Mouse (Mus musculus) telencephalon, adult 2 months (tissue): ENCODE results near the gene Clpx.

Experiments used
- DNase-seq: peaks from one replicate; pipeline ENCODE4 v3.0.0-alpha.2; 2011; ENCODE audit warnings: low read depth, low spot score

Gene Clpx

DNA sequence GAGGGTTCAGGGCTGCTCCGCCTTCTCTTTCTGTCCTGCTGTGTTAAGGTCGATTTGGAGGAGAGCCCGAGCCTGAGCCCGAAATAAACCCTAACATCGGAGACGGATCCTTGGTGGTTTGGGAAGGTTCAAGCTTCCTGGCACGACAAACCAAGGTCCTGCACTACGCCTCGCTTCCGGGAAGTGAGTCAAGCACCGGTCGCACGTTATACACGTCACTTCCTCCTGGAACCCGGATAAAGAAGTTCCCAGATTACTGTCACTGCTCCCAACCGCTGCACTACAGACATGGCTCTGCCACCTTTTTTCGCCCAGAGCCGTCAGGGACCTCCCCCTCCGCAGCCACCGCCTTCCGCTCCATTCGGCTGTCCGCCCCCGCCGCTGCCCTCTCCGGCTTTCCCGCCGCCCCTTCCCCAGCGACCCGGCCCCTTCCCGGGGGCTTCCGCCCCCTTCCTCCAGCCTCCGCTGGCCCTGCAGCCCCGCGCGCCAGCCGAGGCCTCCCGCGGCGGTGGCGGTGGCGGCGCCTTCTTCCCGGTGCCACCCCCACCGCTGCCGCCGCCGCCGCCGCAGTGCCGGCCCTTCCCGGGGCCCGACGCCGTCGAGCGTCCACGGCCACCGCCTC is 51.9 kb downstream of the Clpx start, which contains the start of gene Pdcd7:
Gene Pdcd7 (plus strand): TSS at position 251 of the 622 bp plus-strand sequence.
- DNase-seq = peak; percentile 98

DNA sequence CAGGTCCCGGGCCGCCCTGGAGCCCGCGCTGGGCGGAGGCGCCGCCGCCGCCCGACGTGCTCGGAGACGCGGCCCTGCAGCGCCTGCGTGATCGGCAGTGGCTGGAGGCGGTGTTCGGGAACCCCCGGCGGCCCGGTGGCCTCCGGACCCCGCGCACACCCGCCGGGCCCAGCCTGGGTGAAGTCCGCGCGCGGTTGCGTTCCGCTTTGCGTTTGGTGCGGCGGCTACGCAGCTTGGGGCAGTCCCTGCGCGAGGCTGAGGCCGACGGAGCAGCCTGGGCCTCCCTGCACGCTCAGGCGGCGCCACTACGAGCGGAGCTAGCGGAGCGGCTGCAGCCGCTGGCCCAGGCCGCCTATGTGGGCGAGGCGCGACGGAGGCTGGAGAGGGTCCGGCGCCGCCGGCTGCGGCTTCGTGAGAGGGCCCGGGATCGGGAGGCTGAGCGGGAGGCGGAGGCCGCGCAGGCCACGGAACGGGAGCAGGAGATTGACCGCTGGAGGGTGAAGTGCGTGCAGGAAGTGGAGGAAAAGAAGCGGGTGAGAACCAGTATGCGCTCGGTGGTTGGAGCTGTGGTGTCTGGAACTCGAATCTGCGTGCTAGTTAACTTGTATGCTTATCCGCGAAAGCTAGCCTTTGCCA is 52.5 kb downstream of the Clpx start:
- DNase-seq = peak; percentile 8

DNA sequence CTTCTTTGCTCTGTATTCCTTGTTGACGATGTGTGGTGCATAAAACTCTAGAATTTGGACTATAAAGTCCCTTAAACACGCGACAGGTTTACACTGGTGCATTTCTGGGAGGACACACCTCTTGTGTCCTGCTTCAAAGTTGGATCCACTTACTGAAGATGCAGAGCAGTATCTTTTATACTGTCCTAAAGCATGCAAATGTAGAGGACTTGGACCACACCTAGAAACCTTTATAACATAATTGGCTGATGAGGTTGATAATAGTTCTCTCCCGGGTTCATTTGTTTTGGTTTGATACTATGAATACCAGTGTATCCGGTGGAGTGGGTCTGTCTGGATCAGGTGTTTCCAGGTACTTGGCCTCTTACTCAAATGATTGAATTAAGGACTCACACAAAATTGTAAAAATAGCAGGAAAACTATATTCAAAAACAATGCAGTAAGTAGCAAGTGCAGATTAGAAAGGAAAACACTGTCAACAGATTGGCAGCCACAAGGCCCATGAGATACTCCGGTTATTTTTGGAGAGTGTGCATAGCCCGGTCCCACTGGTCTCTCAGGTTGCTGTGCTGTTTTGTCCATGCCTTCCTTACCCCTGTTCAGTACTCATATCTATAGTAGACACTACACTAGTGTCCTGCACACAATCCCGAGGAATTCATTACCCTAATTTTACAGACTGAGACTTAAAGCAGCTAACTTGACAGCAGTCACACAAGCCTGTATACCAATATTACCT is 53.2 kb downstream of the Clpx start:
- no peak for DNase-seq

DNA sequence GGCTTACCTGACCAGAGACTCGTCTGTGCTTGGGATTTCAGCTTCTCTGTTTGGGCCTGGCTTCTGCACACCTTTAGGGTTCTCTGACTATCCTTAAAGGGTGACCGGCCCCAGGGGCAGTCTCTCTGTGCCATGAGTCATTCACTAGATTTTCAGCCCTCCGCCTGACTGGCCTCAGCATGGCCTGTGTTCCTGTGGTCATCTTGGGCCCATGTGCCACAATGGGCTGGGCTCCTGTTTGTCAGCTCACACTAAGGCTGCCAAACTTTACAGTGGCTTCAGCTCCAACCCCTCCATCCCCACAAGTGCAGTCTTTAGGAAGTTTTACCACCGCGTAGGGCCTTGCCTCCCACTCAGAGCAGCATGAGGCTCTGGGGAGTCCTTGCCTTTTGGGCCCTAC is 59.2 kb downstream of the Clpx start:
- DNase-seq = no peak

DNA sequence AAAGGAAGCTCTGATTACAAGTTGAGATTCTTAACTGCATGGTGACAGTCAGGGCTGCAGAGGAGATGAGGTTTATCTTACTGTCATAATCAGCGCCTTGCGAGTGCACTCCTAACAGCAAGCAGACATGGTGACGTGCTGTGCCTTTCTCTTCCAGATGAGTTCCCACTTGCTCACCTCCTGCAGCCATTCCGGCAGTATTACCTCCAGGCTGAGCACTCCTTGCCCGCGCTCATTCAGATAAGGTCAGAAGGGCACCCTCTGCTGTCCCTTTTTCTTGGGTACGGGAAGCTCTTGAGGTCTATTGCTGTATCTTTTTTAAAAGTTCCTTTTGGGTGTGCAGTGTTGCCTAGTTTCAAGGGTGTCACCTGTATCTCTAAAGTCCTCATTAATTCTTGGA is 62.5 kb downstream of the Clpx start:
- no peak for DNase-seq

DNA sequence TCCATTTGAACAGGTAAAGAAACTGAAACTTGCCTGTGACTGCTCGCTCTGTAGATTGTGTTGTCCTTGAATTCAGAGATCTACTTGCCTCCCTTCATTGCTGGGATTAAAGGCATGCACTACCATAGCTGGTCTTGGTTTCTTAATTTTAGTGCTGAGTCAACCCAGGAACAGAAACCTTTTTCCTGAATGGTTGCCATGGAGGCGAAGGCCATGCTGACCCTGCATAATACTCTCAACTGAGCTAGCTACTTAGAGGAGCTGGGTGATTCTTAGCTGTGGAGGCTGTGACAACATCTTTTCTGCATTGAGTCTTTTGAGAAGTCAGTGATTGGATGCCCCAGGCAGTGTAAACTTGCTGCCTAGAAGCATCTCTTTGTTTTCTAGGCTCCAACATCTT is 62.9 kb downstream of the Clpx start:
- DNase-seq = no peak

DNA sequence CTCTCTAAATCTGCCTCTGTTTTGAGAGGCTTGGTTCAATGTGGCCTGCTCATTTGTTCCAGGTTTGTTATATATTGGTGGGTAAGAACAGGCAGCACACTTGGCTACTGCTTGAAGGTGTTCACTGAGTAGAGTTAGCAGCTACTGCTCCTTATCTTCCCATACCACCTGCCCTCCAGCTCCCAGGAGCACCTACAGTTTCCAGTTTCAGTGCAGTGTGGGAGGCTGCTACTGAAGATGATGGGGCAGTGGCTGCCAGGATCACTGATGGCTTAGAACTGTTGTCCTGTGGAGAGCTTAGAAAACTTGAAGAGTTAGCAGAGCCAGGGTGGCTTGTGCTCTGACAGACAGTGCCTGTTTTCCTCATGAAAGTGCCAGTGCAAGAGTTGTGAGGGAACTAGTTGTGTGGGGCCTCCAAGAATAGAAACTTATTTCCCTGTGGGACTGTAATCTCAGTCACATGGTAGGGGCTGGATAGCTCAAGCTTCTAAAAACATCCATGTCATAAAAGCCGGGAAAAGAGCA is 65.0 kb downstream of the Clpx start:
- no peak for DNase-seq

DNA sequence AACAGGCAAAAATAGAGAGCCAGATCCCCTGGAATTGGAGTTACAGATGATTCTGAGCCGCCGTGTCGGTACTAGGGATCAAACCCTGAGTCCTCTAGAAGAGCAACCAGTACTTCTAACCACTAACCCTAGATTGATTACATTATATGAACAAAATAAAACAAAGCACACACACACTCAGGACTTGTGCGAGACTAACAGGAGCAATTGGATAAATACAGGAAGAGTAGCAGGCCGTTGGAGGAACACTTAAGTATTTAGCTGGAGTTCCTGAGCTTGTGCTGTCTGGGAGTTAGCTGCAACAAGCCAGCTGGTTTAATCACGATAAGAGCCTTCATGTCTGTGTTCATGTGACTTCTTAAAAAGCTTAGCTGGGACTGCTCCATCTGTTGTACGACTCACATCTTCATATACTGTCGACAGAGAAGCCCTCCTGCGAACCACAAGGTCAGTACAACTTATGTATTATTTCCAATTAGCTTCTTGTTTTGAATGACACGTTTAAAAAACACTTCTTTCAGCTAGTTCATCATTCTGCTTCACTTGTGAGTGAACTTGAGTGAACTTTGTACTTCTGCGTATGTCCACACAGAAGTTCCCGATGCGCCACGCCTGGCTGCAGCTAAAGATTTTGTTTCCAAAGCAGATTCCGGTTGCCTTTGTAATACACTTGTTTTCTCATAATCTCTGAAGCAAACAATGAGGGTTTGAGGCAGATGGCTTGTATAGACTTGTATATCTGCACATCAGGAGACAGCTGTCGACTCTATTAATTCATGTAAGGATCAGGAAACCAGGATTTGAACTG is 66.8 kb downstream of the Clpx start, which contains the start of gene Ubap1l:
Gene Ubap1l (plus strand): TSS at position 401 of the 808 bp plus-strand sequence.
- peak; percentile 8 for DNase-seq

DNA sequence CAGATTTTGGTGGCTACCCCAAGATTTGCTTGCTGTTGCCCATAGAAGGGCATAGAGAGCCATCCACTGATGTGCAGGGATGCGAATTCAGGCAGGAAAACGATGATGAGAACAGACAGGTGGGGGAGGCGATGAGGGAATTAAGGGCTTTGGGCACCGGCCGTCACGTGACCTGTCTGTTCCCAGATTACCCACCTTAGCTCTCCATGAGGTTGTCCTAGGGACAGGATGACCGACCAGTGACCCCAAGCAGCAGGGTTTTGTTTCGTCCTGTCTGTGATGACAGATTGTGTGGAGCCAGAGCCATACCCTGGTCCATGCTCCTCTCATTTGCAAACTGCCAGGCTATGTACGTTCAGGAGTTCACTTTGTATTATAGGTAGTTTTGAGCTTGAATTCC is 69.6 kb downstream of the Clpx start:
- DNase-seq = no peak

DNA sequence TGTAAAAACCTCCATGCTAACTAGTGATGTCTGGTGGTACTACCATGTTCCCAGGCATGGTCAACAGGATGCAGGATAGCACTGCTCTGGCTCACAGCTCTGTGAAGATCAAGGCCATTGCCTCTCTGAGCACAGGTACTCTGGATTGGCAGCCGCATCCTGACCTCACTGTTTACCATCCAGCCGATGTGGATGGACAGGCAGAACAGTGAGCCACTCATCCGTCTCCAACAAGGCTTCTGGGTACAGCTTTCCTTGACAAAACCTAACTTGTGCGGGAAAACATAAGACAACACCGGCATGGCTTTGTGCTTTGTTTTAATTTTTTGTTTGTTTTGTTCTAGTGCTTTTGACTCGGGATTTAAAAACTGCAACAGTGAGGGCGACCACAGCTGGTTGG is 71.7 kb downstream of the Clpx start:
- DNase-seq = no peak

DNA sequence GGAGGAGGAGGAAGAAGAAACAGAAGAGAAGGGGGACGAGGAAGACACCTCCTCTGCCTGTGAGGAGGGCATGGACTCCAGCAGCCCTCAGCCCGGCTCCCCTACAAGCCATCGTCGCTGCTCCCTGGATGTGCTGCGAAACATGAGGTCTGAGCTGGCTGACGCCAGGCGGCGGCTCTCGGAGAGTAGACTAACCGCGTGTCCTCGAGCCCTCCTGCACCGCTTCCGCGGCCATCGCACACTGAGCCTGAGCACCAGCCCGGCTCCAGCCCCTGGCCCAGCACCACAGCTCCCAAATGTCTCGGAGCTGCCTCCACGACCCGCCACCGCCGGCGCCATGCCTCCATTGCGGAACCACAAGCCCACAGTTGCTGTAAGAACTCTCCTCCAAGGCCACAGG is 77.7 kb downstream of the Clpx start:
- no peak for DNase-seq

DNA sequence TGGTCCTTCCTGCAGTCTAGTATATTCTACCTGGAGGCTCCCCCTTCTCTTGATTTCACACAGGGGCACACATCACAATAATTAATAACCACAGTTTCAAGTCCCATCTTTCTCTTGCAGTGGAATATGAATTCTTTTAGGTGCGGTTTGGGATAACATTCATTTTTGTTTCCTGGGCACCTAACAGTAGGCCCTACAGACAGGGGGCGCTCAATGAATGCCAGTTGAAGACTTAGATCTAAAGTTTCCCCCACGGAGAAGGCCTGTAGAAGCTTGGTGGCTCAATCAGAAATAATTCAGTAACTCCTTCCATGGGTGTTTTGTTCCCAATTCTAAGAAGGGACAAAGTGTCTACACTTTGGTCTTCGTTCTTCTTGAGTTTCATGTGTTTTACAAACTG is 78.4 kb downstream of the Clpx start:
- DNase-seq = no peak

DNA sequence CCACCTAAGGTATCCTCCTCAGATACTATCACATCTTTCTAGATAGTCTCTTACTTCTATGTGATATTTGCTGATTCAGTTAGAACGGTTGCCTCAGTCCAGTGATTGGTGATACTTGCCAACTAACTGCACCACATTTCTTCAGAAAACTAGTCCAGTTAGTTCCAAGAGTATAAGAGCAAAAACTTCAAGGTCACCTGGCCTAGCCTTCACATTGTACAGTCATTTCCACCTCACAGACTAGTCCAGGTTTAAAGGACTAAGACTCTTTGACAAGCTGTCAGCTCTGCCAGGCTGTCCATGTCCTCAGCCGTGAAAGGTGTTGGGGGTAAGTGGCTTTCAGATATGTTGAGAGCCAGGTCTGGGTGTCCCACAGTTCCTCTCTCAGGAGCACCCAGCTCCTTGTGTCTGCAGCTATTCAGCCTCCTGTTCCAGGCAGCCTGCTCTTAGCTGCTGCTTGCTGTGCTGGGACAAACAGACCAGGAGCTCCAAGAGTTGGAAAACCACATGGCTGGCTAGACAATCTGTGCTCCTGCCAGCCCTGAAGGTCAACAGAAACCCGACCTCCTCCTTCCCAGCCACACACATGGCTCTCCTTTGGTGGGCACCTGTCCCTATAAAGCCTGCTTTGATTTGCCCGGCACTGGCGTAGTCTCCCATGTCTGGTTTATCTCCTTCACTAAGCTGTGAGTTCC is 80.6 kb downstream of the Clpx start:
- no peak for DNase-seq

DNA sequence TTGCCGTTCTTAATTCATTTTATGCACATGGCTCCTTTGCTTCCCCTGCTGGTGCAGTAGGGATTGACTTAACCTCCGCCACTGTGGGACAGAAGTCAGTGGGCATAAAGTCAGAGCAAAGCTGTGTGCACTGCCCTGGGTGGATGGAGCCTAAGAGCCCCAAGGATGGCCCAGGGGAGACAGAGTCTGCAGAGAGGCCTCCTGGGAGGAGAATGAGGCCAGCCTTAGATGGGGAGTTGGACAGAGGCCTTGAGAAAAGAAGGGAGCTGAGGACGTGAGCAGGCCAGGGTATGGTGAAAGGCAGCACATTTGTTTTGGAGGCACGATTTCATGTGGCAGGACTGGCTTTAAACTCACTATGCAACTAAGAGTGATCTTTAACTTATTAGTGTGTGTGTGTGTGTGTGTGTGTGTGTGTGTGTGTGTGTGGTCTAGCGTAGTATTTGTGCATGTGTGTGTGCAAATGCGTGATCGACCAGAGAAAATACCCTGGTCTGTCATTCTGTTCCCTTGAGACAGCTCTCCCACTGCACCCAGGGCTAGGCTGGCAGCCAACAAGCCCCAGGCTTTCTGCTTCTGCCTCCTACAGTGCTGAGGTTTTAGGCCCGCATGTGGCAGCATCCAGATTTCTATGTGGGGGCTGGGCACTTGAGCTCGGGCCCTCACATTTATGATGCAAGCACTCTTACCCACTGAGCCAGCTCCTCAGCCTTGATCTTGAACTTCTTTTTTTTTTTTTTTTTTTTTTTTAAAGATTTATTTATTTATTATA is 81.3 kb downstream of the Clpx start:
- peak; percentile 69 for DNase-seq
